Mouse (Mus musculus): ENCODE data around the gene Arrdc2. TPM values are rescaled to one million over a fixed set of nuclear protein-coding genes. Genes with fewer than 3 reads are reported as not detected.

Gene Arrdc2
- polyA plus RNA-seq, 1 experiment from 2014 or later: 6.7 TPM

DNA sequence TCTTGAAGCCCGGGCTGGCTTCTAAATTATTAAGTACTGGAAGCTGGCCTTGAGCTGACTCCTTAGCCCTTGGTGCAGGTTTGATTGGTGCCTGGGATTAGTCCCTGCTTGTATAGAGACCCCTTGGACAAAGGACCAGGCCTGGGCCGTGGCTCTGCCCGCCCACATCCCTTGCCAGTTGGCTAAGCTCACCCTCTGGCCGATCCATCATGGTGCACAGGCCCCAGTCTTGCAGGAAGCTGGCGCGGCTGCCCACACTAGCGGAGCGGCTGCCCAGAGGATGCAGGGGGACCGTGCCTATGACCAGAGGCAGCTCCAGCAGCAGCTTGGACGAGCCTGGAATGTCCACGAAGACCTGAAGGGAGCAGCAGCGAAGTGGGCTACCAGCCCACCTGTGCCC is 2.9 kb downstream of the Arrdc2 start:
- Histone ChIP-seq H3K27me3 (ENCODE audit: control insufficient read depth, insufficient read depth, low read depth, low read length) (no peaks in the 10 kb centered on the region), H3K4me2 (ENCODE audit: low read length) (no peak overlapping the region), H3K36me3 (ENCODE audit: control insufficient read depth, insufficient read depth, low read length) (peaks cover 3% of the 10 kb centered on the region; the same call in 1 of the 2 replicates), H3K9ac (ENCODE audit: low read depth, low read length) (no peak overlapping the region), H3K4me3 (ENCODE audit: low read depth, low read length) (no peak overlapping the region), H3K27ac (ENCODE audit: low read length) (no peak overlapping the region), H3K4me1 (ENCODE audit: control insufficient read depth, insufficient read depth, low read length) (peaks cover 8% of the 10 kb centered on the region), H3K9me3 (replicated peaks; ENCODE audit: control insufficient read depth, low read length, poor library complexity, severe bottlenecking) (no peaks in the 10 kb centered on the region)
- no peak for ATAC-seq
- 87% methylated on average over 12 of the region's 12 CpGs for WGBS

DNA sequence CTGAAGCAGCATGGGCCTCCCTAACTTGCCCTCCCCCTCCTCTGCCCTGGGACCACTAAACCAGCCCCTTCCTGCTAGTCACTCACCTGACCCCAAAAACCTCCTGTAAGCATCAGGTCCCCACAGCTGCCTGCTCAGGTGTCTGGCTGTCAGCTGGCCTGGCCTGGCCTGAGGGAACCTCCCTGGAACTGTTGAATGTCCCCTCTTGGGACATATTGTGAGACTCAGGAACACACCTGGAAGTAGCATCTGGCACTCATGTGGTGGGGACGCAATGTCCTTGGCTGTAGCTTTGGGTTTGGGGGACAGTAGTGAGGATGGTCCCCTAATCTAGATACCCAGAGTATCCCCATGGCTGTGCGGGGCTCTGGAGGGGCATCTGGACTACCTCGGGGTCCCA is 5.4 kb downstream of the Arrdc2 start:
- Histone ChIP-seq H3K27ac (ENCODE audit: low read length) (no peak overlapping the region), H3K9ac (ENCODE audit: low read depth, low read length) (no peak overlapping the region), H3K9me3 (replicated peaks; ENCODE audit: control insufficient read depth, low read length, poor library complexity, severe bottlenecking) (no peaks in the 10 kb centered on the region), H3K4me3 (ENCODE audit: low read depth, low read length) (no peak overlapping the region), H3K4me1 (ENCODE audit: control insufficient read depth, insufficient read depth, low read length) (peaks cover 5% of the 10 kb centered on the region; the same call in 1 of the 2 replicates), H3K27me3 (ENCODE audit: control insufficient read depth, insufficient read depth, low read depth, low read length) (no peaks in the 10 kb centered on the region), H3K4me2 (ENCODE audit: low read length) (no peak overlapping the region), H3K36me3 (ENCODE audit: control insufficient read depth, insufficient read depth, low read length) (peaks cover 3% of the 10 kb centered on the region; the same call in 1 of the 2 replicates)
- 95% methylated on average over 3 of the region's 3 CpGs for WGBS
- ATAC-seq: no peak

DNA sequence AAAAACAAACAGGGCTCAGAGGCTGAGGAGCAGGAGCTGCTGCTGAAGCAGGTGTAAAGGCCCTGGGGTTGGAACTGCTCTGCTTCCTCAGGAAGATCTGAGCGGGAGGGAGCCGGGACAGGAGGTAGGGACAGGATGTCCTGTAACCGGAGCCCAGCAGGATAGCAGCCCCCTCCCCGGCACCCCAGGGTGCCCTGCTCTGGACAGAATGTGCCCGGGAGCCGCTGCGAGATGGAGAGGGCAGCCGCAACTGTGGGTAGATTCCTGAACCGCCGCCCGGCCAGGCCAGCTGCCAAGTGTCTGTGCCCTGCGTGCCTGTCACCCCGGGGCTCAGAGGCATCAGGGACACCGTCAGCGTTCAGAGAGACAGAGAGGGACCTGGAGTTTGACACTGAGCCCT is 6.0 kb downstream of the Arrdc2 start:
- no peak overlapping the region for H3K9ac ChIP-seq (ENCODE audit: low read depth, low read length)
- 49% methylated on average over 15 of the region's 15 CpGs for WGBS
- no peak for ATAC-seq
- peaks cover 2% of the 10 kb centered on the region; the same call in 1 of the 2 replicates for H3K4me1 ChIP-seq (ENCODE audit: control insufficient read depth, insufficient read depth, low read length)
- no peak overlapping the region for H3K4me3 ChIP-seq (ENCODE audit: low read depth, low read length)
- H3K36me3 ChIP-seq (ENCODE audit: control insufficient read depth, insufficient read depth, low read length): peaks cover 3% of the 10 kb centered on the region; the same call in 1 of the 2 replicates
- no peak overlapping the region for H3K4me2 ChIP-seq (ENCODE audit: low read length)
- H3K27ac ChIP-seq (ENCODE audit: low read length): no peak overlapping the region
- H3K27me3 ChIP-seq (ENCODE audit: control insufficient read depth, insufficient read depth, low read depth, low read length): no peaks in the 10 kb centered on the region
- H3K9me3 ChIP-seq (replicated peaks; ENCODE audit: control insufficient read depth, low read length, poor library complexity, severe bottlenecking): no peaks in the 10 kb centered on the region

DNA sequence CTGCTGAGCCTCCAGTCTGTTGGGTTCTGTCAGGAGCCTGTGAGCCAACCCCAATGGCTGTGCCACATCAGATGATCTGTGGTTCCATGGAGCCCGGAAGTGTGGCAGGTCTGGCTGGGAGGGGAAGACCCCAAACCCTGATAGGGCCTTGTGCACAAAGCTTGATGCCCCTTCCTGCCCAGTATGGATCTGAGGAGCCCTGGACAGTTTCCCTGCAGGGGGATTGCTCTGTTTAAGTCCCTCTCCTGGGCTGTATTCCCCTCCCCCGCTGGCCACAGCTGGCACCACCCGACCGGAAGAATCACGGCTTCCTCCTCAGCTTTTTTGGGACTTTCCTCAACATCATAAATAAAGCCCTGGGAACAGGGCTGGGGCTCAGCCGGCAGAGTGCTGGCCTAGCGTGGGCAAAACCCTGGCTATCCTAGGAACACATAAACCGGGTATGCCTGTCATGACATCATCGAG is 6.5 kb downstream of the Arrdc2 start:
- Histone ChIP-seq H3K4me1 (ENCODE audit: control insufficient read depth, insufficient read depth, low read length) (no peaks in the 10 kb centered on the region), H3K27ac (ENCODE audit: low read length) (no peak overlapping the region), H3K9me3 (replicated peaks; ENCODE audit: control insufficient read depth, low read length, poor library complexity, severe bottlenecking) (no peaks in the 10 kb centered on the region), H3K4me2 (ENCODE audit: low read length) (no peak overlapping the region), H3K27me3 (ENCODE audit: control insufficient read depth, insufficient read depth, low read depth, low read length) (no peaks in the 10 kb centered on the region), H3K4me3 (ENCODE audit: low read depth, low read length) (no peak overlapping the region), H3K36me3 (ENCODE audit: control insufficient read depth, insufficient read depth, low read length) (peaks cover 3% of the 10 kb centered on the region; the same call in 1 of the 2 replicates), H3K9ac (ENCODE audit: low read depth, low read length) (no peak overlapping the region)
- ATAC-seq: no peak
- WGBS: 57% methylated on average over 9 of the region's 9 CpGs

DNA sequence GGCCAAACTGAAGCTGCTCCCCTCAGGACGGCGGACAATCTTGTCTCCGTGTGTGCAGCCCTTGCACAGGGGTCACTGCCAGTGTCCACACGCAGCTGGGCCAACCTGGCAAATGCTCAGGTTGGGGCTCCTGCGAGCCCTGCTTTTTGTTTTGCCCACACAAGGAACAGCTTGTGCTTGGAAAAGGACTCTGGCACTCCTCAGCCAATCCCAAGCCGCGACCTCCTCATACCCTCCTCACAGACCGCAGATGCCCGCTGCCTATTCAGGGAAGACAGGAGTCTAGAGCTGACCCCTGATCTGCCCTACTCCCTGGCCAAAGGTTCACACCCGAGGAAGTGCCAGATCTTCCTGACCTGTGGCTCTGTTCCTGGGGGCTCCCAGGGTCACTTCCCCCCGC is 7.1 kb downstream of the Arrdc2 start:
- Histone ChIP-seq H3K27ac (ENCODE audit: low read length) (no peak overlapping the region), H3K36me3 (ENCODE audit: control insufficient read depth, insufficient read depth, low read length) (peaks cover 3% of the 10 kb centered on the region; the same call in 1 of the 2 replicates), H3K4me3 (ENCODE audit: low read depth, low read length) (no peak overlapping the region), H3K27me3 (ENCODE audit: control insufficient read depth, insufficient read depth, low read depth, low read length) (no peaks in the 10 kb centered on the region), H3K4me2 (ENCODE audit: low read length) (no peak overlapping the region), H3K4me1 (ENCODE audit: control insufficient read depth, insufficient read depth, low read length) (no peaks in the 10 kb centered on the region), H3K9me3 (replicated peaks; ENCODE audit: control insufficient read depth, low read length, poor library complexity, severe bottlenecking) (no peaks in the 10 kb centered on the region), H3K9ac (ENCODE audit: low read depth, low read length) (no peak overlapping the region)
- no peak for ATAC-seq
- WGBS: 65% methylated on average over 11 of the region's 11 CpGs

DNA sequence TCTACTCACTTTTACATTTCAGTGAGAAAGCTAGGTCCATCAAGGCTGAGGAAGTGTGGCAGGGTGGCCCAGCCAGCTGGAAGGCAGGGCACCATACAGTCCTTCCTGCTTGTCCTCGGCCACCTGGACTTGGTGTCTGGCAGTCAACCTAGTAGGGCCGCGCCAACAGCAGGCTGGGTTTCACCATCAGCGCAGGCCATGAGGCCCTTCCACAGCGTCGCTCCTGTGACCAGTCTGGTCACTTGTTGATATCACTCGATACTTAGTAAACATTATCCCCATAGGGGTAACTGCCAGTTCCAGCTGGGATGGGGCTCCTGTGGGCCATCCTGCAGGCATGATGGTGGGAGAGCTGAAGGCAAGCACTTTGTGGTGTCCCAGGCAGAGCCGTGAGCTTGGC is 8.0 kb downstream of the Arrdc2 start:
- no peak for ATAC-seq
- H3K4me3 ChIP-seq (ENCODE audit: low read depth, low read length): no peak overlapping the region
- no peak overlapping the region for H3K9ac ChIP-seq (ENCODE audit: low read depth, low read length)
- H3K27ac ChIP-seq (ENCODE audit: low read length): no peak overlapping the region
- WGBS: 86% methylated on average over 8 of the region's 8 CpGs
- H3K4me2 ChIP-seq (ENCODE audit: low read length): no peak overlapping the region
- no peaks in the 10 kb centered on the region for H3K9me3 ChIP-seq (replicated peaks; ENCODE audit: control insufficient read depth, low read length, poor library complexity, severe bottlenecking)
- H3K36me3 ChIP-seq (ENCODE audit: control insufficient read depth, insufficient read depth, low read length): peaks cover 3% of the 10 kb centered on the region; the same call in 1 of the 2 replicates
- H3K27me3 ChIP-seq (ENCODE audit: control insufficient read depth, insufficient read depth, low read depth, low read length): no peaks in the 10 kb centered on the region
- no peaks in the 10 kb centered on the region for H3K4me1 ChIP-seq (ENCODE audit: control insufficient read depth, insufficient read depth, low read length)

DNA sequence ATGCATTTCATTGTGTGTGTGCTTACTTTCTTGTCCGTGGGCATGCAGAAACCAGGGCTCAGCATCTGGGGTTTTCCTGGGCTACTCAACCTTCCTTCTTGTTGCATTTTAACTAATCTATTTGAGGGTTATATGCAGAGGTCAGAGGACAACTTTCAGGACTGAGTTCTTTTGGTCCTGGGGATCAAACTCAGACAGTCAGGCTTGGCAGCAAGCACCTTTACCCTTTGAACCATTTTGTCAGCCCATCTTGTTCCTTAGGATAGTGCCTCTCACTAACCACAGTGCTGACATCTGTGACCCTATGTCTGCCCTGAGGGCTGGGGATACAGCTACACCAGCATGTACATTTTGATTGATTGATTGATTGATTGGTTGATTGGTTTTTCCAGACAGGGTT is 11.7 kb downstream of the Arrdc2 start:
- no peak overlapping the region for H3K9ac ChIP-seq (ENCODE audit: low read depth, low read length)
- H3K27me3 ChIP-seq (ENCODE audit: control insufficient read depth, insufficient read depth, low read depth, low read length): no peaks in the 10 kb centered on the region
- H3K9me3 ChIP-seq (replicated peaks; ENCODE audit: control insufficient read depth, low read length, poor library complexity, severe bottlenecking): no peaks in the 10 kb centered on the region
- no peaks in the 10 kb centered on the region for H3K36me3 ChIP-seq (ENCODE audit: control insufficient read depth, insufficient read depth, low read length)
- no peak overlapping the region for H3K27ac ChIP-seq (ENCODE audit: low read length)
- no peak overlapping the region for H3K4me2 ChIP-seq (ENCODE audit: low read length)
- 94% methylated on average over 1 of the region's 1 CpGs for WGBS
- H3K4me3 ChIP-seq (ENCODE audit: low read depth, low read length): no peak overlapping the region
- ATAC-seq: no peak
- H3K4me1 ChIP-seq (ENCODE audit: control insufficient read depth, insufficient read depth, low read length): no peaks in the 10 kb centered on the region

DNA sequence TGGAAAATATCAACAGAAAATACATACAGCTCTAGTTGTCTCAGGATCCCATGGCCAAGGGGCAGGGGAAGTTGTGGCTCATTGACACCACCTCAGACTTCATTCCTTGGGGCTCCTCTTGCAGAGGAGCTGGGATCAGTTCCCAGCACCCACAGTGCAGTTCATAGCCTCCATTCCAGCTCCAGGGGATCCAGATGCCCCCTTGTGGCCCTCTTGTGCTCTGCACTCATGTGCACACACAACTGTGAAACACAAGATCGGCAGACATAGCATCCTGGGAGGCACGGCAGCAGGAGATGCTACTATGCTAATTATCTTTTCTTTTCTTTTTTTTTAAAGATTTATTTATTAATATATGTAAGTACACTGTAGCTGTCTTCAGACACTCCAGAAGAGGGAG is 12.5 kb downstream of the Arrdc2 start:
- Histone ChIP-seq H3K4me1 (ENCODE audit: control insufficient read depth, insufficient read depth, low read length) (no peaks in the 10 kb centered on the region), H3K36me3 (ENCODE audit: control insufficient read depth, insufficient read depth, low read length) (no peaks in the 10 kb centered on the region), H3K4me2 (ENCODE audit: low read length) (no peak overlapping the region), H3K27ac (ENCODE audit: low read length) (no peak overlapping the region), H3K9me3 (replicated peaks; ENCODE audit: control insufficient read depth, low read length, poor library complexity, severe bottlenecking) (no peaks in the 10 kb centered on the region), H3K27me3 (ENCODE audit: control insufficient read depth, insufficient read depth, low read depth, low read length) (no peaks in the 10 kb centered on the region), H3K9ac (ENCODE audit: low read depth, low read length) (no peak overlapping the region), H3K4me3 (ENCODE audit: low read depth, low read length) (no peak overlapping the region)
- WGBS: 91% methylated on average over 2 of the region's 2 CpGs
- ATAC-seq: no peak

DNA sequence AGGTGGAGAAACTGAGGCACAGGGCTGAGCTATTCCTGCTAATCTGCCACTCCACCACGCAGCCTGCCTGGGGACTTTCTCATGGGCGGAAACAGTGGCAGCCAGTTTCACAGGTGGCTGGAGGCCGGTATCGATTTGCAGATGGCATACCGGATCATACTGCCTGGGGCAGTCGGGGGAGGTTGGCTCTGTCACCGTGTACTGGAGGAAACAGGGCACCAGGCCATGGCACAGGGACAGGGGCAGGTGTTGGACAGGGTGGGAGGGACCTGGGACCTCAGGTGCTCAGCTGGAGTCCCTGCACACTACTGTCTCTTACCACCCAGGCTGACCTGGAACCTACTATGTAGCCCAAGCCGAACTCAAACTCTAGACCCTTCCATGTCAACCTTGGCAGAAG is 13.7 kb downstream of the Arrdc2 start:
- Histone ChIP-seq H3K9ac (ENCODE audit: low read depth, low read length) (no peak overlapping the region), H3K27me3 (ENCODE audit: control insufficient read depth, insufficient read depth, low read depth, low read length) (peaks cover 2% of the 10 kb centered on the region), H3K4me3 (ENCODE audit: low read depth, low read length) (no peak overlapping the region), H3K27ac (ENCODE audit: low read length) (no peak overlapping the region), H3K4me2 (ENCODE audit: low read length) (no peak overlapping the region), H3K9me3 (replicated peaks; ENCODE audit: control insufficient read depth, low read length, poor library complexity, severe bottlenecking) (no peaks in the 10 kb centered on the region), H3K36me3 (ENCODE audit: control insufficient read depth, insufficient read depth, low read length) (no peaks in the 10 kb centered on the region), H3K4me1 (ENCODE audit: control insufficient read depth, insufficient read depth, low read length) (no peaks in the 10 kb centered on the region)
- WGBS: 83% methylated on average over 8 of the region's 8 CpGs
- ATAC-seq: no peak

All from midbrain, embryonic 16.5 days (tissue).